Mouse (Mus musculus): ENCODE measurements at regions not wholly inside any gene's neighbourhood (a gene's known extent, or its start where the extent isn't known, plus 50 kb on each side); places are given as distances from the start of the nearest gene placed in this dataset.
A peak's percentile ranks its signal among the peaks of the same experiment; 100 is the strongest.

DNA sequence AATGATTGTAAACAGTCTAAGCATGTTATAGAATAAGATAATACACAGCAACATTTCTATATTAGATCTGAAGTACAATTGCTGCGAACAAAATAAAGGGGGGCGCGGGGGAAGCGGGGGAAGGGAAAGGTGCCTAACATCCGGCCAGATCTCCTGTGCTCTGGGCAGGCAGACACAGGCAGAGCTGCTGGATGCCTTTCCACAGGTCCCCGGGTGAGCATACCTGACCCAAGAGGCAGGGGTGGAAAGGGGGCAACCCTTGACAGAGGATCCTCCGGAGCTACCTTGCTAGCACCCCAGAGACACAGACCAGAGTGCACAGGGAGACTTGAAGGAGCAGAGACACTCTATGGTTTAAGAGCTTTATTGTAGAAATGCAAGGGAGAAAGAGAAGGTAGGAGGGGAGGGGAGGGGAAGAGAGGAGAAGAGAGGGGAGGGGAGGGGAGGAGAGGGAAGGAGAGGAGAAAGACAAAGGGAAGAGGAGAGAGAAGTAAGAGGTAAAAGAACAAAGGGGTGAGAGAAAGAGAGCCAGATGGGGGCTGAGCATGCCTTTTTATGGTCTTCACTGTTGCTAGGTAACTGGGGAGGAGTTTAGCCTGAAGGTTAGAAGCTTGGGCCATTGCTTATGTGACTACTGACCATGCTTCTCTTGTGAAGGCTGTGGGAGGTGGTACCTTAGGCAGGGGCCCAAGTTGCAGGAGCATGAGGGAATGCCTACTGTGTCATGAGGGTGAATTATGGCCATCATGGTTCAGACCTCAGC, 308.2 kb upstream of the Negr1 start:
- DNase-seq (ENCODE audit: low spot score in 2 of 2) = no peak

DNA sequence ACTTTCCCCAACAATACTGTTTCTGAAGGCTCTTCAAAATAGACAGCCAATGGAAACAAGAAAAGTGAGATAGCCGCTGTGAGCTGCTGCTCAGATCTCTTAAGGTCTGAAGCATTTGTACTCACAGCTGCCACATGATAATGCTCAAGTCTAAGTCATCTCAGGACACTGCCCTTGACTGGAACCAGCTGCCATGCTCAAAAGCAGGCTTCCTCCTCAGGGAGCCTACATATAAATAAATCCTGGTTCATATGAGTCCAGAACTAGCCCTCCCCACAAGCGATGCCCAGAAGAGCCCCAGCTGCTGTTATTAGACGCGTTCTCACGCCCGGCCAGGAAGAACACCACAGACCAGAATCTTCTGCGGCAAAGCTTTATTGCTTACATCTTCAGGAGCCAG, 304.9 kb upstream of the Negr1 start:
- DNase-seq (ENCODE audit: low spot score in 2 of 2) = no peak

DNA sequence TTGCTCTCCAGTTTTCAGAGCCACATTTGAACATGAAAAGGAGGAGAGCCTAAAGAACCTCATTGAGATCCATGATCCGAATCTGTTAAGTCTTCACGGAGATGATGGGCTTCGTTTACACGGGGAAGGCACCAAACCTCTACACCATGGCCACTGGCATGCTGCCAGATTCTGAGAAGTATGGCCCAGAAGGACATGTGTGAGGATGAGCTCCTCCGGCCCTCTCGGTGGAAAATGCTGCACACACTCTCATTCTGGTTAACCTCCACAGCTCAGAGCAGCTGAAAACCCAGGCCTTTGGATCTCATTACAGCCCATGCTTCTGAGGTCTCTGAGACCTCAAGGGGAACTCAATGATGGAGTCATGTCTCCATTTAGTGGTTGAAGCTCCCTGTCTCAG, 296.9 kb upstream of the Negr1 start:
- no peak for DNase-seq (ENCODE audit: low spot score in 2 of 2)

DNA sequence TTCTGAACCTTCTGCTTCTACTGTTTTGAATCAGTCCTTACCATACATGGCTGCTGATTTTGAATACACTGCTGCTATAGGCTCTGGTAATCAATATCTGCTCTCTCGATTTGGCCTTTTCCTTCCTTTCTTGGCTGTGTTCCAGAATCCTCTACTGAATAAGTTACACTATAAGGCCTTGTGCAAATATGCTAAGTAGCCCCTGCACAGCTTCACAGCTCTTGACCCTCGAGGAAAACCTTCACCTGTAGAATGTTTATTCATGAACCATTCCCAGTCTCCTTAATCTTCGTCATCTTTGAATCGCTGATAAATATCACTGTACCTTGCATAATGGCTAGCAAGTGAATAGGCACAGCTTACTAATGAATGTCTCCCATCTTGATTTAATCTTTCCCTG, 293.9 kb upstream of the Negr1 start:
- no peak for DNase-seq (ENCODE audit: low spot score in 2 of 2)

DNA sequence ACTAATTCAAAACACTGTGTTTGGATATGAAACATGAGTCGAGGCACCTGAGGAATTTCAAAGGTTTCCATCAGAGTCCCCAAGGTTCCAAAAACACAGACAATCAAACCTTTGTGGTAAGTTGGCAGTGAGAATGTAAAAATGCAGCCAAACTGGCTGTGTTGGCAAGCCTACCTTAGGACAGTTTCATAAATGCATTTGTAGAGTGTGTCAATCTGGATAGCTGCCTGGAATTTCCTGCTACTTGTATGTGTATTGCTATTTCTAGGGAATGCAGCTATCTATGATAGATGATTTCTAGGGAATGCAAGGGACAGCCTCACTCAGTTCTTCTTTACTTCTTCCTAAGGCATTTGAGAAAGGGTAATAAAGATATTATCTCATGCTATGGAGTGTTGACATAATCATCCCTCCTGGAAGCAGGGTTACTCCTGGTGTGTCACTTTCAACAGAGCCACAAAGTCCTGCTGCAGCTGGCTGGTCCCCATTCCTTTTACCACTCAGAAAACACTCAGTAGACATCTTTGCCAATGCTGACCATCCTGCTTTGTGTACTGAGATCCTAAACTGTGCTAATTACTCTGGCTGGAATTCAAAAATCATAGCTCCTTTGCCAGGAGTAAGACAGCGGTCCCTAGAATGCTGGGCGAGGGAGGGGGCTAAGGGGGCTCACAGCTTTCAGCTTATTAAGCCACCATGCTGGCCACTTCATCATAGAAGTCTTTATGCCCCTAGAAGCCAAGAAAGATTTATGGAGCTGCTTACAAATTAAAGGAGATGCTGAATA, 261.4 kb upstream of the Negr1 start:
- DNase-seq (ENCODE audit: low spot score in 2 of 2) = peak; percentile 2 to 49

DNA sequence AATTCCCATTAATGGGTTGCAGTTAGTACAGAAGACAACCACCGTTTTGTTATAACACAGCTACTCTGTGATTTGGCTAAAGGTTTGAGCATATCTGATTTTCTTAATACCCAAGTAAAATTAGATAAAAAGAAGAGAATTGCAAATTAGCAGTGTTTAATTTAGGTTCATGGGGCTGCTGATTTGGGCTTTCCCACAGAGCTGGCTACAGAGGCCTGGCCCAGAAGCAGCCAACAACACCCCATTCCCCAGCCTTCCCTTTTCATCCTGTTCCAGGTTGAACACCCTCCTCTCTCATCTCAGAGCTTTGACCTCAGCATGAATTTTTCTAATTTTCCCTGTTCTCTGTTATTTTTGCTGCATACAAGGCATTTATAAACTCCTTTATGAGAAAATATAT, 260.3 kb upstream of the Negr1 start:
- no peak for DNase-seq (ENCODE audit: low spot score in 2 of 2)

DNA sequence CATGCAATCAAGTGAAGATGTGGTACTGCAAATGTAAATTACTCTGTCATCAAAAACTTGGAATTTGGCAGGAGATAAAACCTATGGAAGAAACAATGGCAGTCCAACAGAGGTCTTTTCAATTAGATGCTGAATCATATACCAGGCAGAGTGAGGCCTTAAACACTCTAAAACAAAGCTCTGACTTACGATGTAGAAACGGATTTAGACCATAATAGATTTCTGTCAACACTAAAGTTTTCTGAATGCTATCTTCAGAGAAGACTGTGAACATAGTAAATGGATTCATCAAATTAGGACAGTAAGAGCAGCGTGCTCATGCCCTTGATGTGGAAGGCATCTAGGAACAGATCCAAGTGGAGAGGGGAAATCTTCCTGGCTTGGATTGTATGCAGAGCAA, 259.8 kb upstream of the Negr1 start:
- DNase-seq (ENCODE audit: low spot score in 2 of 2) = no peak

DNA sequence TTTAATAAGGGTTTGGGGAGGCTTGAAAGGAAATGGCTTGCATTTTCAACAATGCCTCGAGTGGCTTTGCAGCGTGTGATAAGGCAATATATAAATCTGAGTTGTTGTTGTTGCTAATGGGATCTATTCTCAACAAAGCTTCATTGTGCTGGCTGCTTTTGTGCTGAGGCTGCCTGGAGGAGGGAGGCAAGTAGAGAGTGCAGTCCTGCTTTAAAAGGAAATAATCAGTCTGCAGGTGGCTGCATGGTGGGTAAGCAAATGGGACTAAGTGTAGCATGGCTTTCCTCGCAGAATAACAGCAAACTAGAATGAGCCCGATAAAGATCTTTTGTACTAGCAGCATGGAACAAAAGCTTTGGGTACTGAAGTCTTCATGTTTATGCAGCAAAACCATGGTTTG, 257.4 kb upstream of the Negr1 start:
- DNase-seq (ENCODE audit: low spot score in 2 of 2) = no peak

DNA sequence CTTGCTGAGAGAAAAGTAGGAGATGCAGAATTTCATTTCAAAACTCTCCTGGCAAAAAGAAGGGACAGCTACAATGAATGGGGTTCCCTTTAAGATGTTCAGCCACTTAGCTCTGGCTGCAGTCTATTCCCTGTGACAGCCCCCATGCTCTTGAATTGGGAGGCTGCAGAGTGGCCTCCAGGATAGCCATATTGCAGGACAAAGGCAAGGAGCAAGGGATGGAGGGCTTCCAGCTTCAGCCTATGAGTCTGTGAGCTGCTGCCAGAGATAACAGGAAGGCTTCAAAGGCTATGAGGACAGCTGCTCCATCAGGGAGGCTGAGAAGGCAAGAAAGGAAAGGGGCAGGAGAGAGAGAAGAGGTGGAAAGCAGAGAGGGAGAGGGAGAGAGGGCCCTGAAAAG, 256.5 kb upstream of the Negr1 start:
- no peak for DNase-seq (ENCODE audit: low spot score in 2 of 2)

DNA sequence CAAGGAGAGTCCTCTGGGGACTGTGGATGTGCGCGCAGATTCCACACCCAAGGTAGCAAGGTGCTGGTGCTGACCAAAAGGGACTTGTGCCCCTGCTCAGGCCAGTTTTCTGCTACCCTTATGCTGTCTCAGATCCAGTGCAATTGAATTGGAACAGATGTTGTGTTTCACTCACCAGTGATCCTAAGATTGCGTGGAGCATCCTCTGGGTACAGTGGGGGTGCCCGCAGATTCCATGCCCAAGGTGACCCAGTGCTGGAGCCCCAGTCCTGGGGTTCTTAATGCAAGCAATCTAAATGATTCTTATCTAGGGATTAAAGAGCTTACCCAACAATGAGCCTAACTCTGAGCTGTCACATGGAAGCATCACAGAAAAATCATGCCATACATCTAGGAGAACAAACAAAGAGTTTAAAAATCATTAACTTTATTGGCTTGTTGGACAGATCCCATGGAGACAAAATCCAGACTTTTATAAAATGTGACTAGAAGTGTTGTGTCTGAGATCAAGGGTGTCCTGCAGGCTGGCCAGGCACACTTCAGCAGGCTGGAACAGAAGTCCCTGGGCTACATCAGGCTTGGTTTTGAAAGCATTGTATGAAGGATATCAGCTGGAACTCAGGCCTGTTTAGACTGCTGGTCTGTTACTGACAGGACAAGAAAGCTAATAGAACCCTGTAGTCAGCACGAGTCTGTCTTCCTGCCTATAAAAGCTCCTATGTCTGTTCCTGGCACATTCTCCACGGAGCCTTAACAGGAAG, 226.4 kb upstream of the Negr1 start:
- no peak for DNase-seq (ENCODE audit: low spot score in 2 of 2)

DNA sequence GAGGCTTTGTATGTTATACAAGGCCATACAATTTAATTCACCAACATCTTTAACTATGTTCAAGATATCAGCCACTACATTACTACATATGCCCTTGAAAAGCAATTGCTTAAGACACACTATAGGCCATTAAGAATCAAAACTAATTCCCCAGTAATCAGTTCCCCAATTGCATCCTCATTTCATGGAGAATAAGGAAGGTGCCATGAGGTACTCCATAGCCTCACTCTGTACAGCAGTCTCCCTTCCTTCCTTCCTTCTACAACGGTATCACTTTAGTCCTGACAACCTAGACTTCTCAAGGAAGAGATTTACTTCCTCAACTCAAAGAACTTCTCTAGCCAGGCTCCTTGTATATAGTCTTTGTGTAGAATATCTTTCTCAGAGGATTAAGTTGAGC, 220.1 kb upstream of the Negr1 start:
- no peak for DNase-seq (ENCODE audit: low spot score in 2 of 2)

DNA sequence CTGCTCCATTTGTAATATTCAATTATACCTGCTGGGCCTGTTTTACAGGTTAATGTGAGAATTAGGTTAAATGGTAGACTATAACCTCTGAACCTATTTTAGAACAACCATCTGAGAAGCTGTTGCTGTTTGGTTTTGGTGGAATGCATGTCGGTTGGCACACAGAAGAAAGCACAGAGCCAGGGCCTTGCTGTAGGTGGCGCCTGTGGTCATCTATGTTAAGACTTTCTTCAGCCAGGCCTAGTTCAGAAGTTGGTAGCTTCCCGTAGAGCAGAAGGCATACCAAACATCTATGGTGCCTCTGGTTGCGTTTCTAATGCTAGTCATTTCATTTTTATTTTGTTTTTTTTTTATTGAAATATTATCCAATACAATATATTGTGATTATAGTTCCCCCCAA, 209.9 kb upstream of the Negr1 start:
- DNase-seq (ENCODE audit: low spot score in 2 of 2) = no peak

DNA sequence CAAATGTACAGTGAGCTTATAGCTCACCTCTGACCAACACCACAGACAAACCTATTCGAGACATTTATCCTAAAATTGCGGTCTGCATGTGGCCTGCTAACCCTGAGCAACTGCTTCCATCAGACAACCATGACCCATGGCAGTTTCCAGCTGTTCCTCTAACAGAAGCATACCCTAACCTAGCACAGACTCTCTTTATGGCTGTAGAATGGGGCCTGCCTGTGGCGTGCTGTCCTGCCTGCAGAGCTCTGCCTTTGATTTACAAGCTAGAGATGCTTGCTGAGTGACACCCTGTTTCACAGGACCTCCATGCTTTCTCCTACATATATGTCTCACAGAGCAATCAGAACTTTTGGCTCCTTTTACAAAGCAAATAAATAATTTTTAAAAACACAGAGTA, 208.2 kb upstream of the Negr1 start:
- DNase-seq (ENCODE audit: low spot score in 2 of 2) = no peak

DNA sequence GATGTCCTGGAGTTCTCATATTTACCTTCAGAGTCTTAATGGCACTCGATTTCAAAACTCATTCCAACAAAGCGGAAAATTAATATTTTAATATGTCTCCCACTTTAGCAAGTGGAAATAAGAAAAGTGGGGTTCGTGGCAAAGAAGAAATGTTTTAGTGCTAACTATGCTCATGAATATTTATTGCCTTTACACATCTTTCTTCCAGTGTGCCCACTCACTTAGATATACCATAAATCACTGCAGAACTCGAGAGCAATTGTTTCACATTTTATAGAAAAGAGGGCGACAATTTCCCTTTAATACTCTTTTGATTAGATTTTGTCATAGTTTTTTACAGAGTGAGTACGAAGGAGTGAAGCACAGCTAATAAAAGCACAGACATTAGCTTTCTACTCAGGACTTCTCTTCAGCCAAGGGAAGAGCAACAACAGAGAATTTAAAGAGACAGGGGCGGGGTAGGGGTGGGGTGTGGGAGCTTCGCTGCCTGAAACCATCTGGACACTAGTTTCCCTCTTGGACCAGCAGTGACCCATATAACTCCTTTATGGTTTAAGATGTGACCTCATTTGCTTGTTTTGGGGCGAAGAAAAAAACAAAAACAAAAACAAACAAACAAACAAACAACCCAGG, 207.6 kb upstream of the Negr1 start:
- no peak for DNase-seq (ENCODE audit: low spot score in 2 of 2)

DNA sequence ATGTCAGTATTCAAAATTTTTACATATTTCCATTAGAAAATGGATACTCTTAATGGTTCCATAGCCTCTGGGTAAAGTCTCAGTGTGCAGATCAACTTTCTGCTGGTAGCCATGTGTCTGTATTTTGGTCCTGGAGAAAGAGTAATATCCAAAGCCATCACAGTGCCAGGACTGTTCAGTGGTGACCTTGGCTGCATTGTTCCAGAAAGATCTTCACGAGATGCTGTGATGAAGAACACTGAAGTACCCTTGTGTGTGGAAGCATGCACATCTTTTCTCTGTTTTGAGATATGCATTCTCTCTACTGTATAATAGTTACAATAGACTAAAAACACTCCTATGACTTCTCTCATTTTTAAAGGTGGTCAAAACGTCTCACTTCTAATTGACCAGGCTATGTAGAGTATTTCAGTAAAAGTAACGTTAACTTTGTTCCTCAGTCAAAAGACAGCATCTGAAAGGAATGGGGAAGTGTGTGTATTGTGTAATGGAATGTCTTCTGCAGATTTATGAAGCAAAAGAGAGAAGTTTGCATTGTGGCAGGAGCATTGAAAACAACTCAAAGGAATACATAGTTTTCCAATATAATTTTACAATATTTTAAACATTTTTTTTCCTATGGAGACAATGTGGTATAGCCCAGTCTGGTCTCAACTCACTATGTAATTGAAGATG, 192.8 kb upstream of the Negr1 start:
- DNase-seq (ENCODE audit: low spot score in 2 of 2) = no peak

DNA sequence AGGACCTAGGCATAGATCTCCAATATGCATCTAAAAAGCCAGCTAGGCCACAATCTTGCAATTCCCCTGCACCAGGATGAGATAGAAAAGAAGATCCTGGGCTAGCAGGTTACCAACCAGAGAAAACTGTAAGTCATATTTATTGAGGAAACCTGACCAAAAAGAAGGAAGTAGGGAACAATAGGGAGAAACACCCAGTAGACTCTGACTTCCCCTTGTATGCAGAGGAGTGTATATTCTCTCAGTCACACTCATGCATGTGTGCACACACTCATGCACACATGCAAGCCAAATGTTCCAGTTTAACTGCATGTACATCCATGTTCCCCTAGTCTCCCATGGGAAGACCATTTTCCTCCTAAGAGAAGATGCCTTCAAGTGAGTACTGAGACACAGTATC, 184.9 kb upstream of the Negr1 start:
- no peak for DNase-seq (ENCODE audit: low spot score in 2 of 2)

DNA sequence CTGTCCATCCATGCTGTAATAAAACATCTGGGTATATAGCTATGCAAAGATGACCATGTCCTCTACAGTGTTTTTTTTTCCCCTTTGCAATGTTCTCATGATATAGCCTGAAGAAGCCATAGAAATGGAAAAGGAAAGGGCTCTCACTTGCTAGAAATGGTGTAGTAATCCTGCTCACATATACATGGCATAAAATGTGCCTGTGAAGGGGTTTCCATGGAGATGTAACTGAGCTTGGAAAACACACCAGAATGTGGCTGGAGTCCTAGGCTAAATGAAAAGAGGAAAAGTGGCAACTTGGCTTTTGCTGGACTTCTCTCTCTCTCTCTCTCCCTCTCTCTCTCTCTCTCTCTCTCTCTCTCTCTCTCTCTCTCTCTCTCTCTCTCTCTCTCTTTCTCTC, 178.7 kb upstream of the Negr1 start:
- peak in 1 of 2 experiments; percentile 6 for DNase-seq (ENCODE audit: low spot score in 2 of 2)

DNA sequence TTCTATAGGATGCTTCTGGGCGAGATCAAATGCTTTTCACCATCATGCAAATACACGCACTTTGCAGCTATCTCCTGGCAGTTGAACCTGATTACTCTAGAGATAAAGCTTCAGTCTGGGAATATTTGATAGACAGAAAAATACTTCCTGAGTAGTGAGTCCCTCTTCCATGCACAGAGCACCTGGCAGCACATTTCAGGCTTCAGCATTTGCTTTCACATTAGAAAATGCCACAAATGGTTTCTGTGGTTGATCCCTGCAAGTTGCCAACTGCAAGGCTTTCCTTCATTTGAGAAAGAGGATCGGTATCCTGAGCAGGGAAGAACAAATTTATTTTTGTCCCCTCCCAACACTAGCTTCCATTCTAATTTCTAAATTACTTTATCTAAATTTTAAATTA, 155.5 kb upstream of the Negr1 start:
- no peak for DNase-seq (ENCODE audit: low spot score in 2 of 2)

DNA sequence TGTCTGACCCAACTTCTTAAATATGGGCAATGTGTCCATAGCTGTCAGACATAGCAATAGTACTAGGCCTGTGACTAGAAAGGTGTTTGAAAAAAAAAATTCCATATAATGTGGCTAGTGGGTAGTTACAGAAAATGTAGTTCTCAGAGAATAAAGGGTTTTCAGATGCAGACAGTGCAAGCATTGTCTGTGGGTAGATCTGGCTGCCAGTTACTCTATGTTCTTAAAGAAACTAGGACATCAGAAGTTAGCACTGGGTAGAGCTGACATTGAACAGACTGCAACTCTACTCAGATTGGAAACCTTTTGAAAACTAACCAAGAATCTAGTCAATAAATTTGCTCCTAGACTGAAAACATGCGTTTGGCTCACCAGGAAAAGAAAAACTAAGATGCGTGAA, 154.5 kb upstream of the Negr1 start:
- no peak for DNase-seq (ENCODE audit: low spot score in 2 of 2)

DNA sequence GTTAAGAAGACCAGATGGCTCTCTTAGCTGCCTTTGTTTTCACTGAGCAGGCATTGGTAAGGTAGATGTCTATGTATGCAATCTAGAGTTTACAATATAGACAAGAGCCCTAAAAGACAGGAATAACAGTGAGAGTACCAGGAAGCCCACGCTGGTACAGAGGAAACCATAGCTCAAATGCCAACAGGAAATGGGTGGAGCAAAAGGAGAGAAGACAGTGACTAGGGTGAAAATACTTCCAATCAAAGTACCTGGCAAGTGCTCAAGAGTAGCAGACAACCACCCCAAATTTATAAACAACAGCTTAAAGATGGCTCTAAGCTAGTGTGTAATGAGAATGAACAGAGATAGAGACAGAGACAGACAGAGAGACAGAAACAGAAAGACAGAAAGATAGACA, 151.5 kb upstream of the Negr1 start:
- no peak for DNase-seq (ENCODE audit: low spot score in 2 of 2)

DNA sequence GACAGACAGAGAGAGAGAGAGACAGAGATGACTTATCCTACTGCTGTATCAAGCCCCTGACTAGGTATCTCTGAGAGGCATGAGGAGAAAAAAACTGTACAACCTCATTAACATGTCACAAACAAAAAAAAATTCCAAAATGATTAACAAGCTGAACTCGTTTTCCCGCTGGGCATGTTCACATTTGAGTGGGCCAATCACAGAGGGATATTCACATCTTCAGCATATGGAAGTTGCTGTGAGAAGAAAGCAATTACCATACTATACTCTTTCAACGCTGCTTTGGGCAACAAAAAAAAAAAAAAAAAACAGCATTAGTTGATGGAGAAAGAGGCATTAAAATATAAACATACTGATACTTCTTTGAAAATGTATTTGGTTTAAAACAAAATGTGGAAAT, 148.8 kb upstream of the Negr1 start:
- no peak for DNase-seq (ENCODE audit: low spot score in 2 of 2)
